Mouse (Mus musculus) intestine, embryonic 14.5 days (tissue): ENCODE data around the gene Sfrp5. TPM values are rescaled to one million over a fixed set of nuclear protein-coding genes. Genes with fewer than 3 reads are reported as not detected.

ENCODE experiments used
- ATAC-seq: fragments of 200-750 bp; cut with Nextera tagmentation; replicated peaks from 2 replicates; pipeline ENCODE4 v1.8.0; 2017; ENCODE audit warnings: low read depth, moderate number of reproducible peaks, moderate TSS enrichment, moderate library complexity; ENCODE audit not compliant: low FRiP score, low TSS enrichment
- DNase-seq: peaks from one replicate; pipeline ENCODE4 v3.0.0-alpha.2; 2018; ENCODE audit warnings: low spot score
- H3K27ac ChIP-seq: fragments of 300-500 bp; sonication (generic); 2 replicates; pipeline ENCODE4 v1.5.1; 2014; ENCODE audit warnings: low read depth, mild to moderate bottlenecking, control low read depth
- H3K27me3 ChIP-seq: fragments of 300-500 bp; sonication (generic); replicated peaks from 2 replicates; pipeline ENCODE4 v1.6.1; 2014; ENCODE audit warnings: low read length, control low read depth; ENCODE audit not compliant: control insufficient read depth, insufficient read depth
- H3K36me3 ChIP-seq: fragments of 300-500 bp; sonication (generic); 2 replicates; pipeline ENCODE4 v1.6.1; 2014; ENCODE audit warnings: low read length, control low read depth; ENCODE audit not compliant: control insufficient read depth, insufficient read depth
- H3K4me1 ChIP-seq: fragments of 300-500 bp; sonication (generic); replicated peaks from 2 replicates; pipeline ENCODE4 v1.6.1; 2014; ENCODE audit warnings: low read length, control low read depth, mixed read lengths; ENCODE audit not compliant: control insufficient read depth, insufficient read depth
- H3K4me2 ChIP-seq: fragments of 300-500 bp; sonication (generic); 2 replicates; pipeline ENCODE4 v1.6.1; 2014; ENCODE audit warnings: low read length
- H3K4me3 ChIP-seq: fragments of 300-500 bp; sonication (generic); 2 replicates; pipeline ENCODE4 v1.5.1; 2014; ENCODE audit warnings: low read depth, low read length, control low read depth, mixed read lengths
- H3K9ac ChIP-seq: fragments of 300-500 bp; sonication (generic); 2 replicates; pipeline ENCODE4 v1.6.1; 2014; ENCODE audit warnings: mild to moderate bottlenecking, low read length
- H3K9me3 ChIP-seq: fragments of 300-500 bp; sonication (generic); 2 replicates; pipeline ENCODE4 v1.6.1; 2016; ENCODE audit warnings: low read length, control low read depth; ENCODE audit not compliant: control insufficient read depth
- WGBS: fragments of 180-500 bp; shearing (Covaris S2); extraction: QIAGEN DNeasy Blood & Tissue Kit; methylation state at CpG from one replicate; pipeline ENCODE4 v1.1.7; 2014; 5-methylcytosine and 5-hydroxymethylcytosine counted together
- polyA plus RNA-seq: library from polyadenylated mRNA; unstranded; fragments of >200 nt; fragmentation: Nextera tagmentation; extraction: Ambion mirVana; gene quantifications from 2 replicates; pipeline ENCODE4 v1.2.1, GENCODE M21; 2014

Sfrp5 gene
- polyA plus RNA-seq, 1 experiment from 2014 or later, result 46.3 TPM

GRCm38 (mm10) chr19:42189735-42190134, 12.3 kb downstream of the Sfrp5 start:
- WGBS, result 64% methylated on average over 4 of the region's 4 CpGs
- no peaks in the 10 kb centered on the region for H3K27me3 ChIP-seq
- no peaks in the 10 kb centered on the region for H3K4me1 ChIP-seq
- H3K36me3 ChIP-seq, result peaks cover 37% of the 10 kb centered on the region
- H3K4me2 ChIP-seq, result no peak overlapping the region
- no peak overlapping the region for H3K27ac ChIP-seq
- no peaks in the 10 kb centered on the region for H3K9me3 ChIP-seq
- H3K4me3 ChIP-seq, result no peak overlapping the region
- ATAC-seq (no peak), DNase-seq (no peak)
- no peak overlapping the region for H3K9ac ChIP-seq

- DNase-seq, result no peak
- Histone ChIP-seq H3K27ac (no peak overlapping the region), H3K4me2 (no peak overlapping the region), H3K9ac (no peak overlapping the region), H3K4me3 (no peak overlapping the region), H3K9me3 (no peaks in the 10 kb centered on the region), H3K4me1 (no peaks in the 10 kb centered on the region), H3K36me3 (peaks cover 66% of the 10 kb centered on the region), H3K27me3 (no peaks in the 10 kb centered on the region)
- no peak for ATAC-seq
- 64% methylated on average over 6 of the region's 6 CpGs for WGBS
These were observed 19.4 kb downstream of the Sfrp5 start for GRCm38 (mm10) chr19:42182673-42183072.

GRCm38 (mm10) chr19:42179356-42179755, 22.7 kb downstream of the Sfrp5 start:
- H3K9me3 ChIP-seq, result no peaks in the 10 kb centered on the region
- no peaks in the 10 kb centered on the region for H3K4me1 ChIP-seq
- H3K27me3 ChIP-seq, result no peaks in the 10 kb centered on the region
- H3K27ac ChIP-seq, result no peak overlapping the region
- H3K4me2 ChIP-seq, result no peak overlapping the region
- WGBS, result 90% methylated on average over 14 of the region's 14 CpGs
- no peak for ATAC-seq
- DNase-seq, result no peak
- H3K36me3 ChIP-seq, result peaks cover 47% of the 10 kb centered on the region
- no peak overlapping the region for H3K9ac ChIP-seq
- H3K4me3 ChIP-seq, result no peak overlapping the region

- Histone ChIP-seq H3K9ac (no peak overlapping the region), H3K9me3 (no peaks in the 10 kb centered on the region), H3K27me3 (no peaks in the 10 kb centered on the region), H3K4me3 (no peak overlapping the region), H3K36me3 (peaks cover 28% of the 10 kb centered on the region), H3K4me2 (no peak overlapping the region), H3K4me1 (no peaks in the 10 kb centered on the region), H3K27ac (no peak overlapping the region)
- 95% methylated on average over 2 of the region's 2 CpGs for WGBS
- DNase-seq (no peak), ATAC-seq (no peak)
These were observed 24.6 kb downstream of the Sfrp5 start for GRCm38 (mm10) chr19:42177461-42177860.

- no peaks in the 10 kb centered on the region for H3K9me3 ChIP-seq
- H3K4me3 ChIP-seq, result no peak overlapping the region
- H3K4me1 ChIP-seq, result no peaks in the 10 kb centered on the region
- H3K9ac ChIP-seq, result no peak overlapping the region
- peaks cover 23% of the 10 kb centered on the region for H3K36me3 ChIP-seq
- H3K27ac ChIP-seq, result no peak overlapping the region
- DNase-seq, result no peak
- 88% methylated on average over 7 of the region's 7 CpGs for WGBS
- H3K27me3 ChIP-seq, result no peaks in the 10 kb centered on the region
- no peak for ATAC-seq
- no peak overlapping the region for H3K4me2 ChIP-seq
These were observed 25.2 kb downstream of the Sfrp5 start for GRCm38 (mm10) chr19:42176841-42177240.

GRCm38 (mm10) chr19:42170025-42170969, 31.8 kb downstream of the Sfrp5 start:
- WGBS, result 2% methylated on average over 52 of the region's 56 CpGs
- Histone ChIP-seq H3K9me3 (no peaks in the 10 kb centered on the region), H3K4me3 (peak overlapping the region; percentile 63), H3K4me2 (peak overlapping the region; percentile 67), H3K27me3 (peaks cover 5% of the 10 kb centered on the region; the same call in 1 of the 2 replicates), H3K9ac (peak overlapping the region; percentile 52), H3K36me3 (no peaks in the 10 kb centered on the region), H3K4me1 (peaks cover 8% of the 10 kb centered on the region), H3K27ac (no peak overlapping the region)
- peak; percentile 92 for ATAC-seq
- DNase-seq, result peak; percentile 92

GRCm38 (mm10) chr19:42169322-42169975, 32.6 kb downstream of the Sfrp5 start:
- H3K4me1 ChIP-seq, result peaks cover 8% of the 10 kb centered on the region

GRCm38 (mm10) chr19:42167489-42167888, 34.6 kb downstream of the Sfrp5 start:
- H3K4me1 ChIP-seq, result peaks cover 8% of the 10 kb centered on the region
- ATAC-seq (no peak), DNase-seq (no peak)
- peaks cover 5% of the 10 kb centered on the region; the same call in 1 of the 2 replicates for H3K27me3 ChIP-seq
- H3K9ac ChIP-seq, result no peak overlapping the region
- WGBS, result 69% methylated on average over 9 of the region's 9 CpGs
- H3K9me3 ChIP-seq, result no peaks in the 10 kb centered on the region
- no peaks in the 10 kb centered on the region for H3K36me3 ChIP-seq
- H3K27ac ChIP-seq, result no peak overlapping the region
- no peak overlapping the region for H3K4me3 ChIP-seq
- no peak overlapping the region for H3K4me2 ChIP-seq

More at GRCm38 (mm10) chr19:42169322-42169975, 32.6 kb downstream of the Sfrp5 start:
- Histone ChIP-seq H3K27ac (no peak overlapping the region), H3K4me2 (peak overlapping the region; percentile 67; the same call in 1 of the 2 replicates), H3K36me3 (no peaks in the 10 kb centered on the region), H3K9me3 (no peaks in the 10 kb centered on the region), H3K9ac (no peak overlapping the region), H3K4me3 (no peak overlapping the region), H3K27me3 (peaks cover 5% of the 10 kb centered on the region; the same call in 1 of the 2 replicates)
- WGBS, result 65% methylated on average over 10 of the region's 10 CpGs
- DNase-seq (peak; percentile 57), ATAC-seq (no peak)
